Mouse (Mus musculus) bone marrow, adult 2 months (tissue): ENCODE data around the gene Pdcd5.

ENCODE experiments used
- CTCF ChIP-seq: fragments of 200-500 bp; IDR thresholded peaks from 2 replicates; pipeline ENCODE4 v1.5.1; 2011; ENCODE audit warnings: low read length, control low read depth; ENCODE audit not compliant: control insufficient read depth, insufficient read depth
- POLR2A ChIP-seq: fragments of 200-500 bp; IDR thresholded peaks from 2 replicates; pipeline ENCODE4 v1.6.1; 2011; ENCODE audit warnings: low read depth, mild to moderate bottlenecking, control low read depth, low read length, borderline replicate concordance; ENCODE audit not compliant: control insufficient read depth

- TF ChIP-seq POLR2A (peak; percentile 44; the same call in 1 of the 2 replicates), CTCF (no peak)
Measured at GRCm38 (mm10) chr7:35647101-35647698, at the start of gene Pdcd5.
